Mouse (Mus musculus): Measurements from ENCODE around the gene Atg14.
"Not testable (repeated sequence)": the region's sequence is repeated elsewhere in the genome, so short reads cannot be mapped to it uniquely, and the experiment has no call there.

Atg14 gene

GRCm38 (mm10) chr14:47570549-47570948, at the start of gene Atg14:
TSS of gene Atg14 (minus strand) at chr14:47570649.
- not testable (repeated sequence) for DNase-seq

GRCm38 (mm10) chr14:47618891-47619290, 48.4 kb upstream of the Atg14 start:
- no peak for DNase-seq

- DNase-seq: no peak
Measured at GRCm38 (mm10) chr14:47613254-47613653, 42.8 kb upstream of the Atg14 start.

- peak; percentile 53 to 66 for DNase-seq
Measured at GRCm38 (mm10) chr14:47597942-47598388, 27.5 kb upstream of the Atg14 start.

GRCm38 (mm10) chr14:47594426-47595103, 24.1 kb upstream of the Atg14 start:
- no peak for DNase-seq

- DNase-seq: no peak
Measured at GRCm38 (mm10) chr14:47590391-47590975, 20.0 kb upstream of the Atg14 start.

GRCm38 (mm10) chr14:47589444-47589843, 19.0 kb upstream of the Atg14 start:
- no peak for DNase-seq

GRCm38 (mm10) chr14:47584346-47584745, 13.9 kb upstream of the Atg14 start:
- DNase-seq: no peak

GRCm38 (mm10) chr14:47581681-47582080, 11.2 kb upstream of the Atg14 start:
- DNase-seq: peak; percentile 3

GRCm38 (mm10) chr14:47581280-47581679, 10.8 kb upstream of the Atg14 start:
- no peak for DNase-seq

- DNase-seq: no peak
Measured at GRCm38 (mm10) chr14:47578086-47578485, 7.6 kb upstream of the Atg14 start.

- DNase-seq: no peak
Measured at GRCm38 (mm10) chr14:47576687-47577086, 6.2 kb upstream of the Atg14 start.

GRCm38 (mm10) chr14:47574721-47575120, 4.3 kb upstream of the Atg14 start:
- DNase-seq: peak; percentile 11

- no peak for DNase-seq
Measured at GRCm38 (mm10) chr14:47572707-47573106, 2.3 kb upstream of the Atg14 start.

- DNase-seq: peak; percentile 98
Measured at GRCm38 (mm10) chr14:47567962-47568652, 2.3 kb downstream of the Atg14 start.

GRCm38 (mm10) chr14:47563106-47563505, 7.3 kb downstream of the Atg14 start:
- no peak for DNase-seq

- DNase-seq: no peak
Measured at GRCm38 (mm10) chr14:47562530-47562929, 7.9 kb downstream of the Atg14 start.

GRCm38 (mm10) chr14:47560714-47561113, 9.7 kb downstream of the Atg14 start:
- DNase-seq: no peak

- no peak for DNase-seq
Measured at GRCm38 (mm10) chr14:47555225-47555624, 15.2 kb downstream of the Atg14 start.

- no peak for DNase-seq
Measured at GRCm38 (mm10) chr14:47554236-47554635, 16.2 kb downstream of the Atg14 start.

GRCm38 (mm10) chr14:47553380-47553779, 17.1 kb downstream of the Atg14 start:
- no peak for DNase-seq

- DNase-seq: no peak
Measured at GRCm38 (mm10) chr14:47551668-47552067, 18.8 kb downstream of the Atg14 start.

GRCm38 (mm10) chr14:47544877-47545276, 25.6 kb downstream of the Atg14 start:
- no peak for DNase-seq

GRCm38 (mm10) chr14:47544286-47544685, 26.2 kb downstream of the Atg14 start:
- DNase-seq: no peak

Measured in kidney, postnatal 4 days (tissue).